Mouse (Mus musculus) midbrain, postnatal 0 days (tissue): ENCODE measurements around the gene Map4k1. TPM values are rescaled to one million over a fixed set of nuclear protein-coding genes. Genes with fewer than 3 reads are reported as not detected.
A peak's percentile ranks its signal among the peaks of the same experiment; 100 is the strongest.

Experiments used
- ATAC-seq: fragments of 200-750 bp; cut with Nextera tagmentation; 2 replicates; pipeline ENCODE4 v1.8.0; 2017; ENCODE audit warnings: moderate number of reproducible peaks, mild to moderate bottlenecking, moderate TSS enrichment, moderate library complexity; ENCODE audit not compliant: low FRiP score
- DNase-seq: peaks from one replicate; pipeline ENCODE4 v3.0.0-alpha.2; 2015; ENCODE audit warnings: low spot score
- H3K27ac ChIP-seq: fragments of 300-500 bp; sonication (generic); 2 replicates; pipeline ENCODE4 v1.5.1; 2014; ENCODE audit warnings: low read depth, mild to moderate bottlenecking, low read length, mixed read lengths
- H3K27me3 ChIP-seq: fragments of 300-500 bp; sonication (generic); 2 replicates; pipeline ENCODE4 v1.6.1; 2014; ENCODE audit warnings: low read length, control low read depth, mixed read lengths; ENCODE audit not compliant: insufficient read depth
- H3K36me3 ChIP-seq: fragments of 300-500 bp; sonication (generic); 2 replicates; pipeline ENCODE4 v1.6.1; 2014; ENCODE audit warnings: low read length, control low read depth, mixed read lengths; ENCODE audit not compliant: insufficient read depth
- H3K4me1 ChIP-seq: fragments of 300-500 bp; sonication (generic); 2 replicates; pipeline ENCODE4 v1.6.1; 2014; ENCODE audit warnings: mild to moderate bottlenecking, control low read depth, antibody characterized with exemption, low read length, mixed read lengths; ENCODE audit not compliant: insufficient read depth
- H3K4me2 ChIP-seq: fragments of 300-500 bp; sonication (generic); 2 replicates; pipeline ENCODE4 v1.6.1; 2014; ENCODE audit warnings: low read depth, mild to moderate bottlenecking, low read length, mixed read lengths; ENCODE audit not compliant: poor library complexity, severe bottlenecking
- H3K4me3 ChIP-seq: fragments of 300-500 bp; sonication (generic); 2 replicates; pipeline ENCODE4 v1.5.1; 2014; ENCODE audit warnings: low read depth, mild to moderate bottlenecking, low read length, moderate library complexity
- H3K9ac ChIP-seq: fragments of 300-500 bp; sonication (generic); replicated peaks from 2 replicates; pipeline ENCODE4 v1.6.1; 2014; ENCODE audit warnings: mild to moderate bottlenecking, low read length, moderate library complexity, mixed read lengths; ENCODE audit not compliant: poor library complexity, severe bottlenecking
- H3K9me3 ChIP-seq: fragments of 300-500 bp; sonication (generic); 2 replicates; pipeline ENCODE4 v1.6.1; 2016; ENCODE audit warnings: low read length, control low read depth
- CTCF ChIP-seq: IDR thresholded peaks from 2 replicates; pipeline ENCODE4 v1.5.1; 2016; ENCODE audit warnings: antibody characterized with exemption, mild to moderate bottlenecking
- WGBS: fragments of 180-500 bp; shearing (Covaris S2); extraction: QIAGEN DNeasy Blood & Tissue Kit; methylation state at CpG from one replicate; pipeline ENCODE4 v1.1.7; 2014; 5-methylcytosine and 5-hydroxymethylcytosine counted together
- polyA plus RNA-seq: library from polyadenylated mRNA; unstranded; fragments of >200 nt; fragmentation: Nextera tagmentation; extraction: Ambion mirVana; gene quantifications from 2 replicates; pipeline ENCODE4 v1.2.1, GENCODE M21; 2015
- total RNA-seq: library from RNA; depleted of rRNA; stranded (reverse); fragments of >200 nt; gene quantifications from 2 replicates; pipeline ENCODE4 v1.2.3, GENCODE M21; 2014

Map4k1 gene
- total and polyA plus RNA-seq, 2 experiments from 2014 or later = 17.4 to 18.2 TPM

- H3K9ac ChIP-seq = no peak overlapping the region
- DNase-seq = no peak
Measured at GRCm38 (mm10) chr7:28969271-28969670, 12.6 kb upstream of the Map4k1 start.

DNA sequence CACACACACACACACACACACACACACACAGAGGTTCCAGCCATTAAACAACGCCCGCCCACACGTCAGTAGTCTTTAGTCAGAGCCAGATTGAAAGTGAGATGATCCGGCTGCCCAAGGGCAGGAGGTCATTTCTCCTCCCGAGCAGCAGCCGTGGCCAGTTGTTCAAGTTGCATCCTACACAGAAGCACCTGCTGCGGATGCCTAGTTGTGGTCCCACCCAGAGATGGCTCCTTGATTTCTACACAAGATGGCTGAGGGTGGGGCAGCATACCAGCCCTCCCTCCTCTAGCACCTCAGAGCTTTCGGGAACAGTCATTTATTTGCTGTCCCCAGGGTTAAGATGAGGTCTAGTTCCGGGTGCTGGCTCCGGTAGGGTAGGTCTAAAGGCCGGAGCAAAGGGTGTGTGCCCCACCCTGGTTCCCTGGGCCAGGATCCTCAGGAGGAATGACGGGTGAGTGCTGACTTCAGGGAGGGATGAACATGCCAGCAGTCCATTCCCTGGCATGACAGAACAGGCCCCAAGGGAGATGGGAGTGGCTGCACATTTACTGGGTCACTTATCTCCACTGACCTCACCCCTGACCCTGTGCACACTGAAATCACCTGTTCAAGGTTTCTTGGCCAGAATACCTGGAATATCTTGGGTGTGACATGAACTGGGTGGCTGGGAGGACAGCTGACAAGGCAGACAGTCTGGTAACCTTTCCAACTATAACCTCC lies 12.0 kb upstream of the Map4k1 start:
- 85% methylated on average over 12 of the region's 12 CpGs for WGBS
- H3K4me1 ChIP-seq = no peaks in the 10 kb centered on the region

More at GRCm38 (mm10) chr7:28969271-28969670, 12.6 kb upstream of the Map4k1 start:
- Histone ChIP-seq H3K4me2 (no peak overlapping the region), H3K4me3 (no peak overlapping the region), H3K27ac (no peak overlapping the region), H3K4me1 (no peaks in the 10 kb centered on the region), H3K27me3 (no peaks in the 10 kb centered on the region), H3K9me3 (no peaks in the 10 kb centered on the region), H3K36me3 (peaks cover 23% of the 10 kb centered on the region)
- no peak for ATAC-seq
- TF ChIP-seq CTCF = no peak
- WGBS = 95% methylated on average over 1 of the region's 1 CpGs

DNA sequence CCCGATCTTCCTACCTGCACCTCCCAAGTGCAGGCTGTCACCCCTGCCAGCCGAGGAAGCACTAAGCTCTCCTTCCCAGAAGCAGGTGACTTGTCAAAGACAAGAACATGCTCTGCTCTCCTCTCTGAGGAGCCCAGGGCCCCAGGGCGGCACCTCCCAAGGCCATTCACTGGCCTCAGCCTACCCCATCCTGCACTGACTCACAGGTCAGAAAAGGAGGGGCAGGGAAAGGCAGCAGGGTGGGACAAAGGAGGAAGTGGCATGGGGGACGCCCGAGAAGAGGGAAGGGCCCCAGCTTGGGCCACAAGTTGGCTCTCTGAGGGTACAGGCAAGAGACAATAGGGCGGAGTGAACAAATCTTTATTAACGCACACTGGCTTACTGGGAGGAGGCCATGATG lies 10.8 kb upstream of the Map4k1 start:
- H3K4me3 ChIP-seq = no peak overlapping the region
- DNase-seq (no peak), ATAC-seq (no peak)
- H3K9ac ChIP-seq = no peak overlapping the region
- peaks cover 27% of the 10 kb centered on the region for H3K36me3 ChIP-seq
- H3K9me3 ChIP-seq = no peaks in the 10 kb centered on the region
- H3K4me2 ChIP-seq = no peak overlapping the region
- 87% methylated on average over 7 of the region's 7 CpGs for WGBS
- TF ChIP-seq CTCF = no peak
- no peaks in the 10 kb centered on the region for H3K27me3 ChIP-seq
- H3K27ac ChIP-seq = no peak overlapping the region
- H3K4me1 ChIP-seq = no peaks in the 10 kb centered on the region

More for the DNA sequence above, 12.0 kb upstream of the Map4k1 start:
- no peak for ATAC-seq
- Histone ChIP-seq H3K27me3 (no peaks in the 10 kb centered on the region), H3K4me2 (no peak overlapping the region), H3K9me3 (no peaks in the 10 kb centered on the region), H3K9ac (no peak overlapping the region), H3K4me3 (no peak overlapping the region), H3K36me3 (peaks cover 27% of the 10 kb centered on the region), H3K27ac (no peak overlapping the region)
- TF ChIP-seq CTCF = no peak
- no peak for DNase-seq

- Histone ChIP-seq H3K27ac (no peak overlapping the region), H3K4me1 (no peaks in the 10 kb centered on the region), H3K9me3 (no peaks in the 10 kb centered on the region), H3K36me3 (peaks cover 29% of the 10 kb centered on the region), H3K4me2 (no peak overlapping the region), H3K9ac (no peak overlapping the region), H3K27me3 (no peaks in the 10 kb centered on the region), H3K4me3 (no peak overlapping the region)
- no peak for ATAC-seq
- TF ChIP-seq CTCF = no peak
- 89% methylated on average over 6 of the region's 6 CpGs for WGBS
- no peak for DNase-seq
Measured at GRCm38 (mm10) chr7:28971770-28972269, 10.0 kb upstream of the Map4k1 start.

DNA sequence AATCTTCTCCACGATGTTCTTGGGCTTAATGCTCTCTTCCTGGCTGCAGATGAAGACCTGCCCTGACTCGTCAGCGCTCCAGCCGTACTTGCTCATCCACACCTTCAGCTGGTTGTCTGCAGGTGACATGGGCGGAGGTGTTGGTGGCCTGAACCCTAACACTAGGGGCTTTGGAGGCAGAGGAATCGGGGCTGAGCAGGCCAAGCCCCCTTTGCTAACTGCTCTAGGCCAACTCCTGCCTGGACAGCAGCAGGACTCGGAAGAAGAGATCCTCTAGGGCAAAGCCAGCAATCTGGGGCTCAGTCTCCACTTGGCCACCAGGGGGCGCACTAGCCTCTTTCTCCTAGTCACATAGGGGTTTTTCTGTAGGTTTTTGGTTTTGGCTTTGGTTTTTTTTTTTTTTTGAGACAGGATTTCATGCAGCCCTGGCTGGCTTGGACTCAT lies 9.3 kb upstream of the Map4k1 start:
- ATAC-seq = no peak
- peak; percentile 81 for TF ChIP-seq CTCF
- Histone ChIP-seq H3K9me3 (no peaks in the 10 kb centered on the region), H3K36me3 (peaks cover 36% of the 10 kb centered on the region), H3K27ac (no peak overlapping the region), H3K9ac (no peak overlapping the region), H3K4me1 (no peaks in the 10 kb centered on the region), H3K27me3 (no peaks in the 10 kb centered on the region), H3K4me3 (no peak overlapping the region), H3K4me2 (no peak overlapping the region)
- peak; percentile 80 for DNase-seq
- WGBS = 72% methylated on average over 8 of the region's 8 CpGs

- H3K36me3 ChIP-seq = peaks cover 41% of the 10 kb centered on the region
- 84% methylated on average over 8 of the region's 8 CpGs for WGBS
- H3K27me3 ChIP-seq = no peaks in the 10 kb centered on the region
- no peak overlapping the region for H3K4me2 ChIP-seq
- no peak for ATAC-seq
- H3K9ac ChIP-seq = no peak overlapping the region
- no peaks in the 10 kb centered on the region for H3K9me3 ChIP-seq
- H3K27ac ChIP-seq = no peak overlapping the region
- no peaks in the 10 kb centered on the region for H3K4me1 ChIP-seq
- 0 out of 2 replicates have a peak, but pooled peaks have one; percentile 18 for TF ChIP-seq CTCF
- H3K4me3 ChIP-seq = no peak overlapping the region
- no peak for DNase-seq
Measured at GRCm38 (mm10) chr7:28973025-28973424, 8.8 kb upstream of the Map4k1 start.
